Mouse (Mus musculus): ENCODE measurements around the gene Cog4.
A peak's percentile ranks its signal among the peaks of the same experiment; 100 is the strongest.
"Not testable (repeated sequence)": the region's sequence is repeated elsewhere in the genome, so short reads cannot be mapped to it uniquely, and the experiment has no call there.

Gene Cog4

DNA sequence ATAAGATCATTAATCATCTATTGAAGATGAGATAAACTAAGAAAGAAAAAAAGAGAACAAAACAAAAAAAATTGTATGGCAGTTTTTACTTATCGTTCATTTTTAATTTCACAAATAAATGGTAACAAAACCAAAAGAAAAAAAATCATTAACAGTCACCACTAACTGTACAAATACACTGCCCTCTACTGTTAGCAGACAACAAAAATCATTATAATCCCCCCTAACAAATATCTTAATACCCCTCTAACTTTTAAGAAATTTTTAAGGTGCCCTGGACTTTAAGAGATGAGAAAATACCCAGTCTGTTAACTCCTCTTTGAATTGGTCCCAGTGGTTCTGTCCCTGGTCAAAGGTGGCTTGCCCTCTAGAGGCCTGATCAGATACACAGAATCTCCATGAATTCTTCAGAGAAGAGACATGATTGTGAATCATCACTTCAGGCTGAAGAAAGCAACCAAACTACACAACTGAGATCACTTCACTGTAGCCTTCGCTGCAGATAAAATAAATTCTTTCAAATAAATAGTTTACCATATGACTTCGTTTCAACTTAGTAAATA is 4.3 kb upstream of the Cog4 start:
- DNase-seq, result no peak

DNA sequence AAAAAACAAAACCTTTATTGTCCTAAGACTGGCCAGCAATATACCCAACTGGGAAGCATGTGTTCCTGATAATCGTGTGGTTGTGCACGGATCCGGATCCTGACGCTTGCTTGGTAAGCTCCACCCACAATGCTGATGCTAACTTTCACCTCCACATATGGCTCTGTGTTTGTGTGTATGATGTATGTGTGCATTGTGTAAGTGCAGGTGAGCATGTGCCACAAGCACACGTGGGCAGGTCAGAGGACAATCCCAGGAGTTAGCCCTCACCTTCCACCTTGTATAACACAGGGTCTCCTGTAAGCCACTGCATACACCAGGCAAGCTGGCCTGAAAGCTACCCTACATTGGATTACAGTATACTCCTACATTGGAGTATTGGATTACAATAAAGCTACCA is 3.2 kb upstream of the Cog4 start:
- no peak for DNase-seq

DNA sequence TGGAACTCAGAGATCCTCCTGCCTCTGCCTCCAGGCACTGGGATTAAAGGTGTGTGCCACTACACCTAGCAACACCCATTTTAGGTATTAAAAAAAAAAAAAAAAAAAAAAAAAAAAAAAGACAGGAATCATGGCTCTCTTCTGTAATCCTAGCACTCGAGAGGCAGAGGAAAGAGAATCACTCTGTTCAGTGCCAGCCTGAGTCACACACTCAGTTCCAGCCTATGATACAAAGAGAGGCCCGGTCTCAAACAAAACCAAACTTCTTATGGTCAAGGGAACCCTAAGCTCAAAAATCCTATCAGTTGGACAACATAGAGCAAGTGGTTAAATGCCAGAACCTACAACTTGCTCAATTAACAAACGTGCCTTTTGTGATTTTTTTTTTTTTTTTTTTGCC is 1.5 kb upstream of the Cog4 start:
- no peak for DNase-seq

DNA sequence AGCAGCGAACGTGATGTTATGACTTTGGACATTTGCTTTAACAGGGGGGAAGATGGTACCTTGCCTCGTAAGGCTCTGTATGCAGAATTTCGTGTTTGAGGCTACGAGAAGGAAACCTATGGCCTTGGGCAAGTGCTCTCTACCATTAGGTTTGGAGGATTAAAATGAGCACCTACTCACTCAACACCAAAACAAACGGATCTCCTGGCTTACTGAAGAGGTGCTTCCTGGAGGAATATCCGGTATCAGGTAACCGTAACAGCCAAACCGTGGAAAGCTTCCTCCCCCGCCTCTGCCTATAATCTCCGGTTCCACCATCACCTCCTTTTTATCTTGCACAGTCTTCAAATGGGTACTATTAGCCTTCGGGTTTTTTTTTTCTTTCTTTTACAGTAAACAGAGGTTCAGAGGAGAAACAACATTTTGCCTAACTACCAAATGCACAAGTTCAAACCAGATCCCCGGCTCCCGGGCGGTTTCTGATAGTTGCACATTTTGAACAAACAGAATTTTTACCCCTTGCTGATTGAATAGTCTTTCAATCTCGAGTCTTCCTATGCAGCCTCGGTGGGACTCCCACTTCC is 487 bp upstream of the Cog4 start:
- no peak for DNase-seq

DNA sequence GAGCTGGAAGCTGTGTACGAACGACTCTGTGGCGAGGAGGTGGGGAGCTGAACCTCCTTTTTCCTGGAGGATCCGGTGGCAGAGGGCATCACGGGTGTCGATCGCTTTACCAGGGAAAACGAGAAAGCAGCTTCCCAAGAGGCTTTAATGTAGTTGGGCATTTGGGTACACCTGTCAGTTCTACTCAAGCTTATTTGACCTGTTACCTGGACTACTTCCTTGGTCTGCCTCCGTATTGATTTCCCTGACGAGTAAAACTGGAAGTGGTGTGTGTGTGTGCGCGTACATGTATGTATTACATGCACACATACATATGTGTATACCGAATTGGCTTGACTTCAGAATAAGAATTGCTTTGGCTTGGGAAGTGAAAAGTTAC is 760 bp downstream of the Cog4 start:
- DNase-seq, result no peak

DNA sequence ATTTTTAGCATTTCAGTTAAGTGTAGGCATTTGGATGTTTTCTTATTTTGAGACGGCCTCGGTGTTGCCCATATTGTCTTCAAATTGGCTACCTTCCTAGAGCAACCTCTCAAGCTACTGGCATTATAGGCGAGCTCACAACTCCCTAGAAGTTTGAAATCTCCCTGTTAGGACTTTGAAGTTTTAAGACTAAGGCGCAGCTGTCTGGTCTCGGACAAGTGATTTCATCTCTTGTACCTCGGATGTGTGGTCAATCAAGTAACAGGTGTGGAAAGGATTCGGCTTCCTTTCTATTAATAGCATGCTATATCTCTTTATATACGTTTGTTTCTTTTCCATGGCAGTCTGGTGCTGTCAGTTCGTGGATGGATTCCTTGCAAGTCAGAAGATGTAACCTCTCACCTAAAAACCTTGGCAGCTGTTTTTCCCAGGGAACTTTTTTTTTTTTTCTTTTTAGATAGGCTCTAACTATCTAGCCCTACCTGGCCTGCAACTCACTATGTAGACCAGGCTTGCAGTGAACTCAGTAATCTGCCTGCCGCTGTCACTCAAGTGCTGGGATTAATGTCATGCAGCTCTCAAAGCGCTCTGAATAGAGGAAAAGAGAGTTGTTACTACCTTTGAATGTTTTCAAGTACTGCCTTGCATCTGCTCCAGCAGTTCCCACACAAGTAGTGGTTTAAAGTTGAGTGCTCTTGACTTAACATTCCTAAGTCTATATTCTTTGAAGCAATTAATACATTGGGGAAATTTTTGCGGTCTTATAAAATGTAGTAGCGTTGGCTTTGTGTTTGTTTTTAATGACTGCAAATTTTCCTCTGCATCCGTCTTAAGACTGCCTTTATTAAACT is 1.5 kb downstream of the Cog4 start:
- no peak for DNase-seq

DNA sequence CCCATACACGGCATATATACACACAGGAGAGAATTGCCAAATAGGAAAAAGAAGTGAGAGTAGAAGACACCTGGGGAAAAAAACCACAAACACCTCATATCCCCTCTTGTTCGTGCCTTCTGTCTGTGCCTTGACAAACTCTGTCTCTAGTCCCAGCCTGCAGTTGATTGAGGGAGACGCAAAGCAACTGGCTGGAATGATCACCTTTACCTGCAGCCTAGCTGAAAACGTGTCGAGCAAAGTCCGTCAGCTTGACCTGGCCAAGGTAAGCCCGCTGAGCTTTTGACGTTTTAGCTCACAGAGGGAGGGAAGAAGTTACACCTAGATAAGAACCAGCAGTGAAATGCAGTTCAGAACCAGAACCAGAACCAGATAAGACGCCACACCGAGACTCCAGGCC is 4.8 kb downstream of the Cog4 start:
- DNase-seq, result no peak

DNA sequence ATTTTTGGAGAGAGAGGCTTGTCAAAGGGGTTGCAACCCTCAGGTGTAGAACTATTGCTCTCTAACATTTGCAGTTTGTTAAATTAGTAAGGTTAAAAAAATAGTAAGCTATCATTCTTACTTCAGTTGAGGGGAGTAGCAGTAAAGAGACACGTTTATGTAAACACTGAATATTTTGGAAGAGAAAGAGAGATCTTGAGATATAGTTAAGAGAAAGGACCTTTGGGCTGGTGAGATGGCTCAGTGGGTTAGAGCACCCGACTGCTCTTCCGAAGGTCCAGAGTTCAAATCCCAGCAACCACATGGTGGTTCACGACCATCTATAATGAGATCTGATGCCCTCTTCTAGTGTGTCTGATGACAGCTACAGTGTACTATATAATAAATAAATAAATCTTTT is 9.7 kb downstream of the Cog4 start:
- DNase-seq, result not testable (repeated sequence)

DNA sequence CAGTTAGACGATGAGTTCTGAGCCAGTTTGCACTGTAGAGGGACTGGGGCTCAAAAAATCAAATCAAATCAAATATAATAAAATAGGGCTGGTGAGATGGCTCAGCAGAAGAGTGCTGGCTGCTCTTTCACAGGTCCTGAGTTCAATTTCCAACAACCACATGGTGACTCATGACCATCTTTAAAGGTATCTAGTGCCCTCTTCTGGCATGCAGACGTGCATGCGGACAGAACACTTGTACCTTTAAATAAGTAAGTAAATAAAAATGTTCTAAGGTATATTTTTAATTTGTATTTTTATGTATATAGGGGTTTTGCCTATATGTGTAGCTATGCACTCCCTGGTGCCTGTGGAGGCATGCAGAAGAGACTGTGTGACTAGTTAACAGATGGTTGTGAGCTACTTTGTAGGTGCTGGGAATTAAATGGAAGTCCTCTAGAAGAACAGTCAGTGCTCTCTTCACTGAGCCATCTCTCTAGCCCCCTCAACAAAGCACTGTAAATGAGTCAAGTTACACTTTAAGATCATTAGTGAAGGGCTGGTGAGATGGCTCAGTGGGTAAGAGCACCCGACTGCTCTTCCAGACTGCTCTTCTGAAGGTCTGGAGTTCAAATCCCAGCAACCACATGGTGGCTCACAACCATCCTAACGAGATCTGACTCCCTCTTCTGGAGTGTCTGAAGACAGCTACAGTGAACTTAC is 10.5 kb downstream of the Cog4 start:
- DNase-seq, result no peak

DNA sequence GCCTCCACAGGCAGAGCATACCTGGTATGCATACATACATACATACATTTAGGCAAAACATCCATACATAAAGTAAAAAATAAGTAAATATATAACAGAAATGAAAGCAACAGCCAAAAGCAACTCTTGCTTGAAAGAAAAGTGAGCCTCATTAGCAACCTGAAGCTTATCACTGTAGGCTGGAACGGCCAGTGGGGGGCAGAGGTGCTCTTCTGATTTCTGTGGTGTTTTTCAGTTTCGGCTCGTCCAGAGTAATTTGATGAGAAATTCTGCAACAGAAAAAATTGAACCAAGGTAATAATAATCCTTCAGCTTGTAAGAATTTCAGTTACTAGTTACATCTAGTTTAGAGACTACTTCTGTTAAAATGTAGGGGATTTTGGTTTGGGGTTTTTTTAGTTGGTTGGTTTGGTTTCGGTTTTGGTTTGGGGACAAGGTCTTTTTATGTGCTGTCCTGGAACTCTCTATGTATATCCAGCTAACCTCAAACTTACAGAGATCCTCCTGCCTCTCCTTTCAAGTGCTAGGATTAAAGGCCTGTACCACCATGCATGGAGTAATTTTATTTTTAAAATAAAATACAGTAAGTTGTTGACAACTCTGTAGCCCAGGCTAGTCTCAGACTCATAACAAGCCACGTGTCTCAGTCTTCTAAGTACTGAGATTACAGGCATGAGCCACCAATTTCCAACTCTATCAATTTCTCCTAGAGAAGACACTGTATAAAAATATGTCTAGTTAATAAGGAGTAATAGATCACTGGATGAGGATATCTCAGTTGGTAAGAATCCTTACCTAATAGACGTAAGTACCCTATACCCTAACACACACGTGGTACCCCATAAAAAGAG is 13.5 kb downstream of the Cog4 start:
- peak; percentile 21 for DNase-seq

DNA sequence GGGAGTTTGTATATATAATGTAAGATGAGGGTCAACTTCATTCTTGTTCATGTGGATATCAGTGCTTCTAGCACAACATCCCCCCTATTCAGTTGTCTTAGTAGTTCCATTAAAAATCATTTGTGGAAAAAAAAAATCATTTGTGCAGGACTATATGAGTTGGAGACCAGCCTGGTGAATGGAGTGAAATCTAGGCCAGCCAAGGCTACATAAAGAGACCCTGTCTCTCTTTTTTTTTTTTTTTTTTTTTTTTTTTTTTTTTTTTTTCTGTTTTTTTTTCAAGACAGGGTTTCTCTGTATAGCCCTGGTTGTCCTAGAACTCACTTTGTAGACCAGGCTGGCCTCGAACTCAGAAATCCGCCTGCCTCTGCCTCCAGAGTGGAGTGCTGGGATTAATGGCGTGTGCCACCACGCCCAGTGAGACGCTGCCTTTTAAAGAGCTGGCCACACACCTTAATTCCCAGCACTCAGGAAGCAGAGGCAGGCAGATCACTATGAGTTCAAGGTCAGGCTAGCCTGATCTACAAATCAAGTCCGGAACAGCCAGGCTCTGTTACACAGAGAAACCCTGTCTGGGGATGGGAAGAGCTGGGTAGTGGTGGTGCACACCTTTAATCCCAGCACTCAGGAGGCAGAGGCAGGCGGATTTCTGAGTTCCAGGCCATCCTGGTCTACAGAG is 15.1 kb downstream of the Cog4 start:
- DNase-seq, result not testable (repeated sequence)

DNA sequence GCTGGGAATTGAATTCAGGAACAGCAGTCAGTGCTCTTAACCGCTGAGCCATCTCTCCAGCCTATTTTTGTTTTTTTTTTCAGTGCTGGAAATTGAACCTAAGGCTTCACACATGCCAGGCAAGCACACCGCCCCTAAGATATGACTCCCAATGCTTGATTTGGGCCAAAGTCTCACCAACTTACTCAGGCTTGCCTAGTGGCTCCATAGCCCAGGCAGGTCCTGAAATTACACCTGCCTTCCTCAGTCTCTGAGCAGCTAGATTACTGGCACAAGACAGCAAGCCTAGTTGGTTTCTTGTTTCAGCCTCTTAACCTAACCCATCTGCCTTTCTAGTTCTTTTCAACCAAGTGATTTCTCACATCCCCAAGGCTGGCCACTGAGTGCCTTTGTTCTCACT is 24.1 kb downstream of the Cog4 start:
- DNase-seq, result no peak

DNA sequence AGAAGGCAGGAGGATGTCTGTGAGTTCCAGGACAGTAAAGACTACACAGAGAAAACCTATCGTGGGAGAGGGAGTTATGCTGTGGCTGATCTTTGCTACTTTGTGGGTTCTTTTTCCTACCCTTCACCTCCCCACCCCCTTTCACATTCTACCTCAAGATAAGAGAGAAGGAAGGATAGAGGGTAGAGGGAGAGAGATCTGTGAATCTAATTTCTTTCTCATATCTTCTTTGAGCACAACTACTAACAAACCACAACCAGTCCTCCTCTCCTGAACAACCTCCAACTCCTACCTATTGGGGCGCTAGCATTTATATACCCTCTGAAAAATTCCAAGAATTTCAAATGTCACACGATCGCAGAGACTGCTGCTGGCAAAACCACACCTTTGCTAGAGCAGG is 31.5 kb downstream of the Cog4 start:
- no peak for DNase-seq

DNA sequence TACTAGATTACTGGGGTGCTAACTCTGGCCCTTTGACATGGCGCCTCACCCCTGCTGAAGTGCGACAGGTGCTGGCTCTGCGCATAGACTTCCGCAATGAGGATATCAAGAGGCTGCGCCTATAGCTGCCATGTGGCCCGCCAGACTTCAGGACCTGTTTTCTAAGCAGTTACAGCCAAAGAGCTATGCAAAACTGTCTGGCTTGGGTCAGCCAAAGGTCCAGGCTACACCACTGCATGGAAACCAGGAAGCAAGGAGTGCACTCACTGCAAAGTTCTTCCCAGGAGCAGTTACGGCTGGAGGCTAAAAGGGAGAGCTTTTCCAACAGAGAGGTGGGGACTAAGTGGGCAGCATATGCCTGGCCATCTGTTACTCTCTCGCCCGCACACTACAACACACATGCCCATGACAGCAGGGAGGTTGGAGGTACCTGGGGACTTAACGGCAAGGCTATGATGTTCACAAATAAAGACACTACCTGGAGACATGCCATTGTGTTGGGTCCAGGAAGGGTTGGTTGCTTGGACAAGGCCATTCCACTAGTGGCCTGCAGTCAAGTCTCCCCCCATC is 35.4 kb downstream of the Cog4 start:
- DNase-seq, result no peak

DNA sequence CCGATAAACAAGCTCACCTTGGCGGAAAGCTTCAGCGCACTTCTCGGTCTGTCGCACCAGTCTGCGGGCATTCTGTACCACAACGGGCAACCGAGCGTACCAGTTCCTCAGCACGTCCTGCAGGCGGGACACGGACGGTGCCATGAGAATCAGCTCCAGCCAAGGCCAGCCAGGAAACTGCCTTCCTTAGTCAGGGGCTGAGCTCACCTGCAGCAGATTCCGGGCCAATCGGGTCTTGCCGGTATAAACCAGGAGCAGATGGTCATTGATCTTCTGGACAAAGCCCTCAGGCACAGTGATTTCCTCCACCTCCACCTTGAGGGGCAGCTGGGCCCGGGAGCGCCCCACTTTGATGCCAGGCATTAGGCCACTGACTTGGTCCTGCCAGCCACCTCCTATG is 37.4 kb downstream of the Cog4 start:
- DNase-seq, result no peak

DNA sequence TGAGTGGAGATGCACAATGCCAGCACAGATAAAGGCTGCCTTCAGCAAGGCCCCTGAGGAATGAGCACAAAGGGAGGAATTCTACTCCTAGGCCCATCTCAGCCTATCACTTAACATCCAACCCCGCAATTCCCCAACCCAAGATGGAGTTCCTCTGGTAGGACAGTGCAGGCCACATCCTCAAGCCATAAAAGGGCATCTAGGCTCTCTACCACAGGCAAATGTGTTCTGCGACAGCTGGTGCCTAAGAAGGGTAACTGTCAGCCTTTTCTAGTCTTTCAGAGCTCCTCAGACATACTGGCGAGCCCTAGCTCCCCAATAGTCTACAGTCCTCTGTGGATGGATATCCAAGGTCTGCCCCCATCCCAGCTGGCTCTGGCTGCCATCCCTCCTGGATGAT is 40.2 kb downstream of the Cog4 start:
- no peak for DNase-seq

DNA sequence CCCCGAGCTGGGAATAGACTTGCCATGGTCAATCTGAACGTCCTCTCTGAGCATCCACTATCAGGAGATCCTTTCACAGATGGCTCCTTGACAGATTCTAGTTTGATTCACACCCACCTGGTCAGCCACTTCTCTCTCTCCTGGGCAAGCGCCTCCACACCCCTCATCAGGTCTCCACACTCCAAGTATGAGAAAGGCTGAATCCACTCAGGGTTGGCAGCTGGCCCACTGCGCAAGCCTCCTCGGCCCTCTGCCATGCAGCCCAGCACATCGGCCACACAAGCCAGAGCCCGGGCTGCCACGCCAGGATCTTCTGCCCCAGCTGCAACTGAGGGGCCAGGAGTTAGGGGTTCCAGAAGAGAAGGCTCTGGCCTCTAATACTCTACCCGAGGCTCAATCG is 41.2 kb downstream of the Cog4 start:
- no peak for DNase-seq

DNA sequence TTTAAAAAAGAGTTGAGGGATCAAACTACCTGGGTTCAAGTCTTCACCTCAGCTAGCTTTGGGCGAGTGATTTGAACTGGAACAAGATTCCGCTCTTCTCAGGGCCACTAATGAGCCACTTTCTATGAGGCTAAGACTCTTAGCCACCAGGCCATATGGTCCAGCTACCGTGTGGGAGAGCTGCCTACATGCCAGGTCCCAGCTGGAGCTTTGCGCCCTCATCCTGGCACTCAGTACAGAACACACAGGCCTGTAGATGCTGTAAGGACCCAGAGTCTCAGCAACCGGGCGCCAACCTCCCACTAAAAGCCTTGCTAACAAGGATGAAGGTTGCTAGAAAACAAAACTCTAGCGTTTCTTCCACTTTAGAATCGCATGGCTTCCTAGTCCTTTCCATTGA is 42.0 kb downstream of the Cog4 start:
- DNase-seq, result no peak

DNA sequence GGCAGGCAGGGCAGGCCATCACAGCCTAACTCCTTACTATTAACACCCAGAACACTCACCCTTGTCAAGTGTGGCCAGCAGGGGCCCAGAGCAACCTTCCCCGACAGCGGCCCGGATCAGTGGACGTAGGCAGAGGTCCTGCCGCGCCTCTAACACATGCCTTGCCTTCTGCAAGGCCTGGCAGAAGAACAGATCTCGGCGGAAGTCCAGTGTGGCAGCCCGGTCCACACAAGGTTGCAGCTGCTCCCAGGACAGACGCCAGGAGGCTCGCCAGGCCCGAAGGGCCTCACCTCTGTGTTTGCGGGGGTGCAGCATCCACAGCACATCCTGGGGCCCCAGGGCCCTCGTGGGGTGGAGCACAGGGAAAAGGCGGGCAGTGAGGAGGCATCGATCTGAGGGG is 42.5 kb downstream of the Cog4 start:
- DNase-seq, result no peak

DNA sequence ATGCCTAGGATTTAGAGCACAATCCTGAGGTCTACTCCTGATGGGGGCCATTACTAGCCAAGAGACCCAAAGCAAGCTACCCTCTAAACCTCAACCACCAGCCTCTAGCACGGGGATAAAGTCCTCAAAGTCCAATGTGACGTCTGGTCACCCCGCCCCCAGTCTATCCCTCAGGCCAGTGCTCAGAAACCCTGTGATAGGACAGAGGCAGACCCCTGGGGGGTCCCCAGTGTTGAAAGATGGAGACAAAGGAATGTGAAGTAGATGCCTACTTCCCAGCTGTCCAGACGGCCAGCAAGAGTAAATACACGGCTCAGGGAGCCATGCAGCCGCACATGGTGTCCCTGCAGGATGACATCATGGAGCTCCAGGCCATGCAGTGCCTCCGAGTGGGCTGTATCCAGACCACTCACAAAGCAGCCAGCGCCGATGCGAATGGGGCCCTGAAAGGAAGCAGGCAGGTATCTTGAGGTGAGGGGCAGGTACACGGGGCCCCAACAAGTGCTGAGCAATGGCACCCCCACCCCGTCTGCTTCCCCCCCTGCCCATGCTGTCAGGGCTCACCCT is 43.6 kb downstream of the Cog4 start:
- no peak for DNase-seq

DNA sequence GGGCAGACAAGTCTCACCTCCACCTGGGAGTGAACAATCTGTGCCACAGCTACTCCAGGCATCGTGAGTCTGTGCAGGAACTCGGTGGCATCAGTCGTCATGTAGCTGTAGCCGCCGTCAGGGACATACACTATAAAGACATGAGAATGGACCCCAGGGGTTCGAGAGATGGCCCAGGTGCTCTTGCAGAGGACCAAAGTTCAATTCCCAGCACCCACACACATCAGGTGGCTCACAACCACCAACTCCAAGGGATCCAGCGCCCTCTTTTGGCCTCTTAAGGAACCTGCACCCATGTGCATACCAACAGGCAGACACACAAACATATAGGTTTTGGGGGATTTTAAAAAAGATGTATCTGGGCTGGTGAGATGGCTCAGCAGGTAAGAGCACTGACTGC is 45.6 kb downstream of the Cog4 start:
- DNase-seq, result no peak

DNA sequence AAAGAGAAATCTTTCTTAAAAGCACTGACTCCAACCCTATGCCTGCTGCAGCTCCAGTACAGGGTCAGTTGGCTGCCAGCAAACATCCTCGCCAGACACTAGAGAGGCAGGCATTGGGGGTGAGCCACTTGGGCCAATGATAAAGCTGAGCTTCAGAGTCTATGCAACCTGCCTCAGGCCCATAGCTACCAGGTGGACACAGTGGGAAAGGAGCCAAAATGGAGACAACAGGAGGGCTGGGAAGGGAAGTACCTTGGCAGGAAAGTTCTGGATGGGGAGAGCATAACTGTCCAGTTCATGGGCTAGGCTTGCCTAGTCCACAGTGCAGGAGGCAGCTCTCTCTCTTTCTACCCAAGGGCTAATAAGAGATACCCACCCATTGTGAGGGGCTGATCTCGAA is 46.5 kb downstream of the Cog4 start:
- no peak for DNase-seq
